Mouse (Mus musculus) stomach, embryonic 15.5 days (tissue): ENCODE data around the gene Wfdc3. TPM values are rescaled to one million over a fixed set of nuclear protein-coding genes. Genes with fewer than 3 reads are reported as not detected.
A peak's percentile ranks its signal among the peaks of the same experiment; 100 is the strongest.

ENCODE experiments used
- ATAC-seq: fragments of 200-750 bp; cut with Nextera tagmentation; 2 replicates; pipeline ENCODE4 v1.8.0; 2017; ENCODE audit warnings: low read depth, moderate number of reproducible peaks, moderate TSS enrichment; ENCODE audit not compliant: insufficient read depth, low FRiP score
- H3K27ac ChIP-seq: fragments of 300-500 bp; sonication (generic); 2 replicates; pipeline ENCODE4 v1.5.1; 2015; ENCODE audit warnings: mild to moderate bottlenecking, inconsistent platforms
- H3K27me3 ChIP-seq: fragments of 300-500 bp; sonication (generic); replicated peaks from 2 replicates; pipeline ENCODE4 v1.6.1; 2015; ENCODE audit warnings: inconsistent platforms
- H3K36me3 ChIP-seq: fragments of 300-500 bp; sonication (generic); 2 replicates; pipeline ENCODE4 v1.6.1; 2015; ENCODE audit warnings: inconsistent platforms
- H3K4me1 ChIP-seq: fragments of 300-500 bp; sonication (generic); 2 replicates; pipeline ENCODE4 v1.6.1; 2015; ENCODE audit warnings: inconsistent platforms
- H3K4me2 ChIP-seq: fragments of 300-500 bp; sonication (generic); 2 replicates; pipeline ENCODE4 v1.6.1; 2015; ENCODE audit warnings: mild to moderate bottlenecking, inconsistent platforms
- H3K4me3 ChIP-seq: fragments of 300-500 bp; sonication (generic); replicated peaks from 2 replicates; pipeline ENCODE4 v1.5.1; 2015; ENCODE audit warnings: inconsistent platforms
- H3K9ac ChIP-seq: fragments of 300-500 bp; sonication (generic); 2 replicates; pipeline ENCODE4 v1.6.1; 2015; ENCODE audit warnings: inconsistent platforms
- H3K9me3 ChIP-seq: fragments of 300-500 bp; sonication (generic); 2 replicates; pipeline ENCODE4 v1.6.1; 2016; ENCODE audit warnings: inconsistent platforms
- WGBS: fragments of 180-500 bp; shearing (Covaris S2); methylation state at CpG from one replicate; pipeline ENCODE4 v1.1.7; 2015; 5-methylcytosine and 5-hydroxymethylcytosine counted together
- polyA plus RNA-seq: library from polyadenylated mRNA; unstranded; fragments of >200 nt; fragmentation: Nextera tagmentation; extraction: Ambion mirVana; gene quantifications from 2 replicates; pipeline ENCODE4 v1.2.1, GENCODE M21; 2015

Gene Wfdc3
- polyA plus RNA-seq, 1 experiment from 2014 or later = 2.2 TPM

- no peak overlapping the region for H3K9ac ChIP-seq
- H3K4me1 ChIP-seq = peaks cover 13% of the 10 kb centered on the region
- no peaks in the 10 kb centered on the region for H3K36me3 ChIP-seq
- H3K4me3 ChIP-seq = no peak overlapping the region
- H3K4me2 ChIP-seq = no peak overlapping the region
- H3K9me3 ChIP-seq = no peaks in the 10 kb centered on the region
- H3K27ac ChIP-seq = peak overlapping the region; percentile 28
- no peaks in the 10 kb centered on the region for H3K27me3 ChIP-seq
- WGBS = 78% methylated on average over 14 of the region's 14 CpGs
- no peak for ATAC-seq
Observed at GRCm38 (mm10) chr2:164773229-164773988, 27.7 kb upstream of the Wfdc3 start.

DNA sequence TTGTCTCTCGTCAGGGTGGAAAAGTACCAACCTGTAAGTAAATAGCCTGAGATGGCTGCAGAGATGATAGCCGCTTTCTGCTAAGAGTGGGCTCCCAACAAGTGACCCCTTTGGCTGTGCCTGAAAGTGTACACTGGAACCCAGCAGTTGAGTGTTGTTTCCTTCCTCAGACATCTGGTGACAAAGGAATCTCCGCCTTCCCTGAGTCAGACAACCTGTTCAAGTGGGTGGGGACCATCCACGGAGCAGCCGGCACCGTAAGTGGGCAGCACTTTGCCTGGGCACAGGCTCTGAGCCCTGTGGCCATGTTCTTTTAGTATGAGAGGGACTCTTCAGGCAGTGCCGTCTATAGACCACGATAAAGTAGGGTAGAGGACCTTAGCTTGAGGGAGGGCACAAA, 25.4 kb upstream of the Wfdc3 start:
- Histone ChIP-seq H3K27ac (no peak overlapping the region), H3K4me3 (peak overlapping the region; percentile 97), H3K4me1 (peaks cover 13% of the 10 kb centered on the region), H3K36me3 (peaks cover 9% of the 10 kb centered on the region; the same call in 1 of the 2 replicates), H3K27me3 (no peaks in the 10 kb centered on the region), H3K4me2 (peak overlapping the region; percentile 88), H3K9ac (0 out of 2 replicates have a peak overlapping the region, but pooled peaks have one; percentile 85), H3K9me3 (no peaks in the 10 kb centered on the region)
- no peak for ATAC-seq
- 63% methylated on average over 8 of the region's 8 CpGs for WGBS

GRCm38 (mm10) chr2:164770279-164770678, 24.5 kb upstream of the Wfdc3 start:
- under 1% methylated on average over 15 of the region's 15 CpGs for WGBS
- peaks cover 16% of the 10 kb centered on the region for H3K36me3 ChIP-seq
- H3K27ac ChIP-seq = peak overlapping the region; percentile 65

DNA sequence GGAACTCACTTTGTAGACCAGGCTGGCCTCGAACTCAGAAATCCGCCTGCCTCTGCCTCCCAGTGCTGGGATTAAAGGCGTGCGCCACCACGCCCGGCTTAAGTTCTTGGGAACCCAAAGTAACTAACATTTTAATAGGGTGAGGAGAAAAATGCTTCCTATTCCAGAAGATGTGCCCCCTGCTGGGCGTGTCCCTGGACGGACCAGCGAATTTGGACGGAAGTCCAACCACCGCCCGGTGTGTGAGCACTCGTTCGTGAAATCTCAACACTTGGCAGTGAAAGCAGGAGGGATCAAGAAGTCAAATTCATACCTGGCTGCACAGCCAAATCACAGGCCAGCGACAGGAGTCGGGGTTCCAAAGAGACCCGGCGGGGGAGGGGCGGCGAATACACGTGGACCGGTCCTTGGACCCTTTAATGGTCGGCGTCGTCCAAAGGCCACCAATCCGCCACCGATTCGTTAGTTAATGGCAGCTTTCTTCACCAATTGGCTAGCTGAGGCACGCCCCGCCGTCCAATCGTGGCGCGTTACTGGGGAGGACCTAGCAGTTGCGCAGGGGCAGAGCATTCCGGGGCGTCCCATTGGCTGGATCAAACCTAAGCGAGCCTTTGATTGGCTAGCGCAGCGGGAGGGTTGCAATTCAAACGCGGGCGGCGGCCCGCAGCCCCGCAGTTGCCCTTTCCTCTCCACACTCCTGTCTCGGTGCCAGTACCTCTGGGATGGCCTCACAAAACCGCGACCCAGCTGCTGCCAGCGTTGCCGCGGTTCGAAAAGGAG, 23.7 kb upstream of the Wfdc3 start, which contains the start of gene Ube2c:
Gene Ube2c (plus strand): TSS at position 641 of the 780 bp plus-strand sequence.
- peak within 1 kb of the TSS; percentile 97 for H3K4me3 ChIP-seq
- peak; percentile 99 for ATAC-seq
- peaks cover 13% of the 10 kb centered on the region for H3K4me1 ChIP-seq
- no peaks in the 10 kb centered on the region for H3K27me3 ChIP-seq
- H3K4me2 ChIP-seq = peak within 1 kb of the TSS; percentile 88
- H3K27ac ChIP-seq = peak within 1 kb of the TSS; percentile 83
- 2% methylated on average over 53 of the region's 53 CpGs for WGBS
- peak within 1 kb of the TSS; percentile 85 for H3K9ac ChIP-seq
- H3K9me3 ChIP-seq = no peaks in the 10 kb centered on the region
- H3K36me3 ChIP-seq = peaks cover 23% of the 10 kb centered on the region

More at GRCm38 (mm10) chr2:164770279-164770678, 24.5 kb upstream of the Wfdc3 start:
- Histone ChIP-seq H3K4me1 (peaks cover 13% of the 10 kb centered on the region), H3K4me2 (peak overlapping the region; percentile 88), H3K4me3 (peak overlapping the region; percentile 97), H3K9ac (peak overlapping the region; percentile 85), H3K9me3 (no peaks in the 10 kb centered on the region), H3K27me3 (no peaks in the 10 kb centered on the region)
- no peak for ATAC-seq

DNA sequence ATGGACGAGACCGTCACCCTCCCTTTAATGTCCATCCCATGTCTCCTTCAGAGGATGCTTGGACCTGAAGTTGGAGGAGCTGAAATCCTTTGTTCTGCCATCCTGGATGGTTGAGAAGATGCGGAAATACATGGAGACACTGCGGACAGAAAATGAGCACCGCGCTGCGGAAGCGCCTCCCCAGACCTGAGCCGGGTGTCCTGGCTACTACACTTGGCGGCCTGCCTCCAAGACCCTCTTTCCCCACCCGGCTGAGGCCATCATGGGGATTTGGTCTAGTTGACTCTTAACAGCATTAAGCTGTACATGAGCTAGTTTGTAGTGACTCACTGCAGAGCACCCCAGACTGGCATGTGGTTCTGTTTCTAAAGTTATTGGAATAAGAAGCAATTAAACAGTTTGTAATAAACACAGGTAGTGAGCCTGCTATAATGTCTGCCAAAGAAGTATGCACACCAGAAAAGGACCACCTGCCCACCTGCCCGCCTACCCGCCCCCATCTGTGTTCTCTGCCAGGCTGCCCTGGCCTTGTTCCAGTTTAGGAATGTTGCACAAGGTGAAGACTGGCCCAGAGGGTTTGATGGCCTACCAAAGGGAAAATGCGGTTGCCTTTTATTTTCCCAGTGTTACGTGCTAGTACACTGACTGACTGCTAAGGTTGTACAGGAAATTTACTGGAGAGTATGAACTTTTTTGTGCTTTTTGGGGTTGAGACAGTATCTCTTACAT, 22.2 kb upstream of the Wfdc3 start:
- Histone ChIP-seq H3K4me3 (no peak overlapping the region), H3K4me2 (no peak overlapping the region), H3K4me1 (peaks cover 13% of the 10 kb centered on the region), H3K9ac (no peak overlapping the region), H3K36me3 (peaks cover 32% of the 10 kb centered on the region), H3K9me3 (no peaks in the 10 kb centered on the region), H3K27ac (0 out of 2 replicates have a peak overlapping the region, but pooled peaks have one; percentile 6), H3K27me3 (no peaks in the 10 kb centered on the region)
- 91% methylated on average over 15 of the region's 15 CpGs for WGBS
- no peak for ATAC-seq

- Histone ChIP-seq H3K9ac (no peak overlapping the region), H3K27me3 (no peaks in the 10 kb centered on the region), H3K4me1 (peaks cover 6% of the 10 kb centered on the region), H3K36me3 (peaks cover 47% of the 10 kb centered on the region), H3K4me2 (no peak overlapping the region), H3K27ac (no peak overlapping the region), H3K4me3 (no peak overlapping the region), H3K9me3 (no peaks in the 10 kb centered on the region)
- no peak for ATAC-seq
- WGBS = 81% methylated on average over 3 of the region's 3 CpGs
Observed at GRCm38 (mm10) chr2:164765841-164766240, 20.1 kb upstream of the Wfdc3 start.

DNA sequence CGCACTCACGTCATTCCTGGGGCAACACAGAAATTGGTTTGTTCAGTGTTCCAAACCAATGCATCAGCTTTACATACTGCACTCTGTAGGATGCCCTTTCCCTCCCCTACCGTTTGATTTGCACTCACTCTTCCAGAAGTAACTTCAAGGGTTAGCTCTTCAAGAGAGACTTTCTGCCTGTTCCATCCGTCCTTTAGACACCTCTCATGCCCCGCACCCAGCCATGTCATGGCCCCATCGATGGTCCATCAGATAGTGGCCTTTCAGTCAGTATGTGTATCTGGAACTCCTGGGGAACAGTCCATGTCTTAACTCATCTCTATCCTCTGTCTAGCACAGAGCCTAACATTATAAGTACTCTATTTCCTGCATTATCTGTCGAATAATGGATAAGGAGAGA, 16.9 kb upstream of the Wfdc3 start:
- Histone ChIP-seq H3K4me3 (no peak overlapping the region), H3K27me3 (no peaks in the 10 kb centered on the region), H3K9ac (no peak overlapping the region), H3K27ac (no peak overlapping the region), H3K36me3 (peaks cover 66% of the 10 kb centered on the region), H3K9me3 (no peaks in the 10 kb centered on the region), H3K4me2 (no peak overlapping the region), H3K4me1 (no peaks in the 10 kb centered on the region)
- 84% methylated on average over 7 of the region's 7 CpGs for WGBS
- no peak for ATAC-seq

DNA sequence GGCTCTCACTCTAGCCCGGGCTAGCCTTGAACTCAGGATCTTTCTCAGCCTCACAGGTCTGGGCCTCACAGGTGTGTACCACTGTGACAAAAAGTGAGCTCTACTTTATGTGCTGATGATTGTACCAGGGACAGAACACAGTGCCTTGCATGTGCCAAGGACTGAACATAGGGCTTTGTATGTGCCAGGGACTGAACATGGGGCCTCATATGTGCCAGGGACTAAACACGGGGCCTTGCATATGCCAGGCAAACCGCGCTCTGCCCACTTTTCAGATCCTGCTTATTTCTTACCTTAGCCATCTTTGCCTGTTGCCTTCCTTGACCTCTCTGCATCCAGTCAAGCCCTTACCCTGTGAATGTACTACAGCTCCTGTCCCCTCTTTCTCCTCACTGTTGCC, 16.2 kb upstream of the Wfdc3 start:
- Histone ChIP-seq H3K4me3 (no peak overlapping the region), H3K27me3 (no peaks in the 10 kb centered on the region), H3K9ac (no peak overlapping the region), H3K4me1 (no peaks in the 10 kb centered on the region), H3K36me3 (peaks cover 71% of the 10 kb centered on the region), H3K27ac (no peak overlapping the region), H3K9me3 (no peaks in the 10 kb centered on the region), H3K4me2 (no peak overlapping the region)
- WGBS = 92% methylated on average over 4 of the region's 4 CpGs
- ATAC-seq = no peak

GRCm38 (mm10) chr2:164761502-164761901, 15.8 kb upstream of the Wfdc3 start:
- Histone ChIP-seq H3K27ac (no peak overlapping the region), H3K4me3 (no peak overlapping the region), H3K9me3 (no peaks in the 10 kb centered on the region), H3K36me3 (peaks cover 76% of the 10 kb centered on the region), H3K9ac (no peak overlapping the region), H3K4me1 (no peaks in the 10 kb centered on the region), H3K4me2 (no peak overlapping the region), H3K27me3 (no peaks in the 10 kb centered on the region)
- 91% methylated on average over 2 of the region's 2 CpGs for WGBS
- ATAC-seq = peak; percentile 90

DNA sequence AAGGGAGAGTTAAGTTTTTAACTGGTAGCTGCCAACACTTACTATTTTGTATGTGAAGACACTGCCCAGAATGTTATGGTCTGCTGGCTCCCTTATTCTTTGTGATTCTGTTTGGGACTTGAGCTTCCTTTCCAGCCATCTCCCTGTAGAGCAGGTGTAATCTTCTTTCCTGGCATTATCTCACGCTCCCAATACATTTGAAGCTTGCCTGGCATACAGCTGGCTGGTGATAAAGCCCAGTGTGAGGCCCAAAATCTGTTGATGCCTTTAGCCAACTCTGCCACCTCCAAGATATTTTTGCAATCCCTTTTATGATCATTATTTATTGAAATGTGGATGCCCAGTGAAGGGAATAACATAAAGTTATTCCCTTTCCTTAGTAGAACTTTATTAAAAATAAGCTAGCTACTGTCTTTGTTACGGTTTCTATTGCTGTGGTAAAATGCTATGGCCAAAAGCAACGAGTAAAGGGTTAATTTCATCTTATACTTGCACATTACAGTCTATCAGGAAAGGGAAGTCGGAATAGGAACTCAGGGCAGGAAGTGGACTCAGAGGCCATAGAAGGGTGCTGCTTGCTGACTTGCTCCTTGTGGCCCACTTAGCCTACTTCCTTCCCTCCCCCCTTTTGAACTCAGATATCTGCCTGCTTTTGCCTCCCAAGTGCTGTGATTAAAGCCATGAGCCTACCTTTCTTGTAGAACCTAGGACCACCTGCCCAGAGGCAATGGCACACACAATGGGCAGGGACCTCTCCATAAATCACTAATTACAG, 14.5 kb upstream of the Wfdc3 start:
- peak; percentile 63; the same call in 1 of the 2 replicates for ATAC-seq
- no peak overlapping the region for H3K27ac ChIP-seq
- WGBS = 69% methylated on average over 4 of the region's 4 CpGs
- no peaks in the 10 kb centered on the region for H3K27me3 ChIP-seq
- no peak overlapping the region for H3K4me3 ChIP-seq
- H3K9ac ChIP-seq = no peak overlapping the region
- no peaks in the 10 kb centered on the region for H3K9me3 ChIP-seq
- no peaks in the 10 kb centered on the region for H3K4me1 ChIP-seq
- peaks cover 78% of the 10 kb centered on the region for H3K36me3 ChIP-seq
- no peak overlapping the region for H3K4me2 ChIP-seq

GRCm38 (mm10) chr2:164758692-164759091, 13.0 kb upstream of the Wfdc3 start:
- Histone ChIP-seq H3K4me3 (no peak overlapping the region), H3K4me2 (no peak overlapping the region), H3K4me1 (no peaks in the 10 kb centered on the region), H3K36me3 (peaks cover 82% of the 10 kb centered on the region), H3K9ac (no peak overlapping the region), H3K9me3 (no peaks in the 10 kb centered on the region), H3K27me3 (no peaks in the 10 kb centered on the region), H3K27ac (no peak overlapping the region)
- ATAC-seq = peak; percentile 66; the same call in 1 of the 2 replicates
- WGBS = 71% methylated on average over 1 of the region's 1 CpGs
